Mouse (Mus musculus): ENCODE data around the gene Zfp462. TPM values are rescaled to one million over a fixed set of nuclear protein-coding genes. Genes with fewer than 3 reads are reported as not detected.

Zfp462 gene
- polyA plus RNA-seq, 1 experiment: 2.5 TPM

DNA sequence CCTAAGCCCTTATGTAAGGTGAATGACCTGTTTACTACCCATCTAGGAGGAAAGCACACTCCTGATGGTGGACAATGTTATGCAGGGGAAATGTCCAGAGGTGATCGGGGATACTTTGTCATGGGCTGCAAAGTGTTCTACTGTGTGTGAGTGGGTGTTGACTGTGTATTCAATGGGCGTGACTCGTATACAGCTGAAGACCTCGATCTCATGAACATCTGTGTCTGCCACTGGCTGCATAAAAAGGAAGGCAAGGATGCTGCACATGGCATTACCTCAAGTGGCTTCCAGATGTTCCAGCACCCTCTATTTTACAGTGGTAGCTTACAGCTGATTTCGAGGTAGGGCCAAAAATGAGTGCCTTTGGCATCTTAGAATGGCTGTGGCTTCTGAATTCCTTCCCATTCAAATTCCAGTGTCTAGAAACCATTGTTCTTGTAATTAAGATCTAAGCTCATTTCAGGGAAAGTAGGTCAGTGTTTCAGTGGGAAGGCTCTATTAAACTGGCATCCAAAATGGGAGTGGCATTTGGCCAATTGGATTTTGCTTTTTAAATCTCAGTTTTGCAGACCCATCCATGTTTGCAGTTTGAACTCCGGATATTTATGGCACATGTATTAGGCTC lies 96.4 kb downstream of the Zfp462 start:
- Histone ChIP-seq H3K27ac (ENCODE audit: insufficient read depth, low read length) (no peak overlapping the region), H3K27me3 (ENCODE audit: control insufficient read depth, insufficient read depth, low read length) (no peaks in the 10 kb centered on the region), H3K4me3 (ENCODE audit: extremely low read depth, insufficient read depth, insufficient read length) (no peak overlapping the region), H3K36me3 (ENCODE audit: control insufficient read depth, insufficient read depth, low read length) (no peaks in the 10 kb centered on the region), H3K4me1 (ENCODE audit: control insufficient read depth, insufficient read depth, insufficient read length) (no peaks in the 10 kb centered on the region)
- WGBS: 86% methylated on average over 6 of the region's 6 CpGs
- DNase-seq (ENCODE audit: low read depth in 1 of 2, low spot score in 2 of 2): no peak
- TF ChIP-seq CTCF (IDR thresholded peaks at IDR 0.05; ENCODE audit: extremely low read depth, insufficient read depth, insufficient read length, insufficient replicate concordance): no peak

DNA sequence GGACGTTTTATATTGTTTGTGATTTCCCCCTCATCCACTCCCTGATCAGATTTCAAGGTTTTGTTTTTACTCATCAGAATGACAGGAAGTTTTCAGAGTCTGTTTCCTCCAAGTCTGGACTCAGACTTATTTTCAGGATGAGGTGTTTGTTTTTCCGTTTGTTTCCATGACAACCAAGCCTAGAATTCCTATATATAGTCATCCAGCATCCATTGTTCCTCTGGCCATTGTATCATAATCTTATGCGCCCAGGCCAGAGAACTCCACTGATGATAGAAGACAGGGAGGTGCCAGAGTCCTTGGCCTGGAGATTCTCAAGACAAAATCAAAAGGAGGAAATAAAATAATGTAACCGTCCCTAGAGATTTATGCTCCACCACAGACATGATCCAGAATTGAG lies 97.7 kb downstream of the Zfp462 start:
- H3K27me3 ChIP-seq (ENCODE audit: control insufficient read depth, insufficient read depth, low read length): no peaks in the 10 kb centered on the region
- H3K27ac ChIP-seq (ENCODE audit: insufficient read depth, low read length): no peak overlapping the region
- H3K4me3 ChIP-seq (ENCODE audit: extremely low read depth, insufficient read depth, insufficient read length): no peak overlapping the region
- TF ChIP-seq CTCF (IDR thresholded peaks at IDR 0.05; ENCODE audit: extremely low read depth, insufficient read depth, insufficient read length, insufficient replicate concordance) (no peak), POLR2A (IDR thresholded peaks at IDR 0.05; ENCODE audit: low read depth, low read length) (no peak)
- DNase-seq (ENCODE audit: low read depth in 1 of 2, low spot score in 2 of 2): no peak
- 81% methylated on average over 4 of the region's 4 CpGs for WGBS
- H3K4me1 ChIP-seq (ENCODE audit: control insufficient read depth, insufficient read depth, insufficient read length): no peaks in the 10 kb centered on the region
- H3K36me3 ChIP-seq (ENCODE audit: control insufficient read depth, insufficient read depth, low read length): no peaks in the 10 kb centered on the region

DNA sequence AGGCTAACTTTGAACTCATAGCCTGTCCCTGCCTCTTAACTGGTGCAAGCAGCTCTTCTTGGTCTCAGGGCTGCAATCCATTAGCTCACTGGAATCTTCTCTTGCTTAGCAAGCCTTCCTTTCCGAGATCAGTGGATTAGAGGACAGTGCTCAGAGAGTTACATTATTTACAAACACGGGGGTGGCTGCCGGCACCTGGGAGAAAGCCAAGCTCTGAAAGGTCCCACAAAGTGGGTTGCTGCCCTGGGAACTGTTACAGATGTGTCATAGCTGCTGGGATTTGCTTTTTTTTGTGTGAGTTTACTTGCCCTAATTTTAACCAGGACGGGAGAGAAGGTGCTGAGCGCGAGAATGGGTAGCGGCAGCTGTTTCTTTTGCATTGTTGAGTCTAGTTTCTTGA lies 102.4 kb downstream of the Zfp462 start:
- WGBS: 88% methylated on average over 7 of the region's 7 CpGs
- Histone ChIP-seq H3K36me3 (ENCODE audit: control insufficient read depth, insufficient read depth, low read length) (no peaks in the 10 kb centered on the region), H3K27me3 (ENCODE audit: control insufficient read depth, insufficient read depth, low read length) (no peaks in the 10 kb centered on the region), H3K4me1 (ENCODE audit: control insufficient read depth, insufficient read depth, insufficient read length) (no peaks in the 10 kb centered on the region), H3K27ac (ENCODE audit: insufficient read depth, low read length) (no peak overlapping the region), H3K4me3 (ENCODE audit: extremely low read depth, insufficient read depth, insufficient read length) (no peak overlapping the region)
- TF ChIP-seq CTCF (IDR thresholded peaks at IDR 0.05; ENCODE audit: extremely low read depth, insufficient read depth, insufficient read length, insufficient replicate concordance) (no peak), POLR2A (IDR thresholded peaks at IDR 0.05; ENCODE audit: low read depth, low read length) (no peak)
- DNase-seq (ENCODE audit: low read depth in 1 of 2, low spot score in 2 of 2): no peak

DNA sequence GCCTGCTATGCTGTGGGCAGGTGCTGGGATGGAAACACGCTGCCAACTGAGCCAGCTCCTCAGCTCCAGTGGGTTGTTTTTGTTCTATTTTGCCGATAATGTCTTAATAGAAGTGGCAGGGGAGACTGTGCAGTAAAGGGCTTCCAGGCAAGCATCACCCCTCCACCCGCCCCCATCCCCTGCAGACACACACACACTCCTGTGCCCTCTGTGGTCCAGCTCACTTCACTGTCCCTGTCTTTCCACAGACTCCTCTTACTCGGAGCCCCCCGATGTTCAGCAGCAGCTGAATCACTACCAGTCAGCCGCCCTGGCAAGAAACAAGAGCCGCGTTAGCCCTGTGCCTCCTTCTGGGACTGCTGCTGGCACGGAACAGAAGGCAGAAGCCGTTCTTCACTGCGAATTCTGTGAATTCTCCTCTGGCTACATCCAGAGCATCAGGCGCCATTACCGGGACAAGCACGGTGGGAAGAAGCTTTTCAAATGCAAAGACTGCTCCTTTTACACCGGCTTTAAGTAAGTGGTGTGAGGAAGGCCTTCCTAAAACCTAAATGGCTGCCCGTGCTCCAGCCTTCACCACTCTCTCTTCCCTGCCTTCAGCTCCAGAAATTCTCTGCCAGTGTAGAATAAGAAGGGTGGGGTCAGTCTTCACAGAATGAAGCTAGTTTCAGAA lies 105.2 kb downstream of the Zfp462 start:
- Histone ChIP-seq H3K27me3 (ENCODE audit: control insufficient read depth, insufficient read depth, low read length) (no peaks in the 10 kb centered on the region), H3K36me3 (ENCODE audit: control insufficient read depth, insufficient read depth, low read length) (no peaks in the 10 kb centered on the region), H3K27ac (ENCODE audit: insufficient read depth, low read length) (no peak overlapping the region), H3K4me3 (ENCODE audit: extremely low read depth, insufficient read depth, insufficient read length) (no peak overlapping the region), H3K4me1 (ENCODE audit: control insufficient read depth, insufficient read depth, insufficient read length) (no peaks in the 10 kb centered on the region)
- DNase-seq (ENCODE audit: low read depth in 1 of 2, low spot score in 2 of 2): no peak
- 89% methylated on average over 16 of the region's 16 CpGs for WGBS
- no peak for TF ChIP-seq POLR2A (IDR thresholded peaks at IDR 0.05; ENCODE audit: low read depth, low read length)
- TF ChIP-seq CTCF (IDR thresholded peaks at IDR 0.05; ENCODE audit: extremely low read depth, insufficient read depth, insufficient read length, insufficient replicate concordance): no peak

DNA sequence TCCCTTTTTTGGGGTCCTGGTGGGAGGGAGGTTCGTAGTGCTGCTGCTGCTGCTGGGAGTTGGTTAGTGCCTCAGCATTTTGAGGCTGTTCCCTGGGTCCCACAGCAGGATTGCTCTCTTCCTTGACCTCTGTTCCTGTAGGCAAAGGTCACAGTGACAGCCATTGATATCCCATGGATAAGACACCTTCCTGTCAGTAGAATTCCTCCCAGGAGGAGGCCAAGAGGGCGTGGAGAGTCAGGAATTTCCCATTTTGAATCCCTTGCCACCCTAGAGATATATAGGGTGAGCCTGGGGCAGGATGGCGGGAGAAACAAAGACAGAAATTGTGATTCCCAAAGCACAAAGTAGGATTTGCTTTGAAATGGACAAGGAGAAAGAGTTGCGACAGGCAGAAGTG lies 106.5 kb downstream of the Zfp462 start:
- 92% methylated on average over 4 of the region's 4 CpGs for WGBS
- Histone ChIP-seq H3K4me3 (ENCODE audit: extremely low read depth, insufficient read depth, insufficient read length) (no peak overlapping the region), H3K27me3 (ENCODE audit: control insufficient read depth, insufficient read depth, low read length) (no peaks in the 10 kb centered on the region), H3K27ac (ENCODE audit: insufficient read depth, low read length) (no peak overlapping the region), H3K4me1 (ENCODE audit: control insufficient read depth, insufficient read depth, insufficient read length) (no peaks in the 10 kb centered on the region), H3K36me3 (ENCODE audit: control insufficient read depth, insufficient read depth, low read length) (no peaks in the 10 kb centered on the region)
- DNase-seq (ENCODE audit: low read depth in 1 of 2, low spot score in 2 of 2): no peak
- no peak for TF ChIP-seq POLR2A (IDR thresholded peaks at IDR 0.05; ENCODE audit: low read depth, low read length)

DNA sequence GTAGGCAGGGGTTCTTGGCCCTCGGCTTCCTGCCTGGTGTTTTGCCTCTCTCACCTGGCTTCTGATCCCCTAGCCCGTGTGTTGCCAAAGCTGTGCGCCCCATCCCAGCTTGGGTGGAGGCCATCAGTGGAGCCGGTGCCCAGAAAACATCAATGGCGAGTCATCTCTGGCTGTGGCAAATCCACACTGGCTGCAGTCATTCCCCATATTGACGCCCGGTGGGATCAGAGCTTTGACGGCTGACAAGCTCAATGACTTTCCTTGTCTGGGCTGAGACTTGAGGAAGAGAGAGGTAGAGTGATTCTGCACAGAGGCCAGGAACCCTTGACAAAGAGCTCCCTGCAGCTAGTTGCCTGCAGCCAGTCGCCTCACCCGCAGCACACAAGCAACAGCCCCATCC lies 107.8 kb downstream of the Zfp462 start:
- Histone ChIP-seq H3K4me1 (ENCODE audit: control insufficient read depth, insufficient read depth, insufficient read length) (no peaks in the 10 kb centered on the region), H3K36me3 (ENCODE audit: control insufficient read depth, insufficient read depth, low read length) (no peaks in the 10 kb centered on the region), H3K4me3 (ENCODE audit: extremely low read depth, insufficient read depth, insufficient read length) (no peak overlapping the region), H3K27me3 (ENCODE audit: control insufficient read depth, insufficient read depth, low read length) (no peaks in the 10 kb centered on the region), H3K27ac (ENCODE audit: insufficient read depth, low read length) (no peak overlapping the region)
- 94% methylated on average over 10 of the region's 10 CpGs for WGBS
- TF ChIP-seq CTCF (IDR thresholded peaks at IDR 0.05; ENCODE audit: extremely low read depth, insufficient read depth, insufficient read length, insufficient replicate concordance): no peak
- no peak for DNase-seq (ENCODE audit: low read depth in 1 of 2, low spot score in 2 of 2)

DNA sequence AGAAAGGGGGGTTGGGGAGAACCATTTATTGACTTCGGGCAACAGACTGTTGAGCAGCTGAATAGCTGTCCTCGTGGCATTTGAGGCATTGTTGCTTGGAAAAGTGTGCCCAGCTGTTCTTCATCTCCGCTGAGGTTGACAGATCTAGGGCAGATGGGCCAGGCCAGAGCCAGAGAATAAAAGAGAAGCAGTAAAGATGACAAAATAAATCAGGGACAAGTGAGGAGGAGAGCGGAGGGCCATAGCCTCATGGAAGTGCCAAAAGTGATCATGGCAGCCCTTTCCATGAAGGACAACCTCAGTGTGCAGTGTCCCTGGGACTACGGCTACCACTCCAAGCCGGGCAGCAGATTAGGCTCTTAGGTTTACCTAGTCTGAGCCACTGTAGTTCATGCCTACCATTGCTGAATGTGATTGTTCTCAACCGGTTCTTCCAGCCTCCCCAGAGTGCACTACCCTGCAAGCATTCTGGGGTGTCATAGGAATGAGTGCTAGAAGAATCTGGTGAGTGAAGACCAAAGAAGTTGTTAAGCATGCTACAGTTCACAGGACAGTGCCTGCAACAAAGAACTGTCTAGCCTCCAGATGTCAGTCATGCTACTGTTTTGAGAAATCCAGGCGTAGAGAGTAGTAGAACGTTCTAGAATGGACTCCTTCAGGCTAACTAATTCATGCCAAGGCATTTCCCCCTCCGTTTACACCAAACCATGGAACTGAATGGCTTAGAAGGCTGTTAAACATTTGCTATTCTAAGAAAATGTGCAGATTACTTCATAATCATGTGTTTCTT lies 113.0 kb downstream of the Zfp462 start:
- DNase-seq (ENCODE audit: low read depth in 1 of 2, low spot score in 2 of 2): no peak

More for the DNA sequence above, 113.0 kb downstream of the Zfp462 start:
- TF ChIP-seq POLR2A (IDR thresholded peaks at IDR 0.05; ENCODE audit: low read depth, low read length) (no peak), CTCF (IDR thresholded peaks at IDR 0.05; ENCODE audit: extremely low read depth, insufficient read depth, insufficient read length, insufficient replicate concordance) (no peak)
- WGBS: 84% methylated on average over 10 of the region's 10 CpGs
- H3K27me3 ChIP-seq (ENCODE audit: control insufficient read depth, insufficient read depth, low read length): no peaks in the 10 kb centered on the region
- no peaks in the 10 kb centered on the region for H3K4me1 ChIP-seq (ENCODE audit: control insufficient read depth, insufficient read depth, insufficient read length)
- H3K4me3 ChIP-seq (ENCODE audit: extremely low read depth, insufficient read depth, insufficient read length): no peak overlapping the region
- no peaks in the 10 kb centered on the region for H3K36me3 ChIP-seq (ENCODE audit: control insufficient read depth, insufficient read depth, low read length)
- no peak overlapping the region for H3K27ac ChIP-seq (ENCODE audit: insufficient read depth, low read length)
